ENCODE assay signal across 1 mouse cellular context in the genomic region with DNA sequence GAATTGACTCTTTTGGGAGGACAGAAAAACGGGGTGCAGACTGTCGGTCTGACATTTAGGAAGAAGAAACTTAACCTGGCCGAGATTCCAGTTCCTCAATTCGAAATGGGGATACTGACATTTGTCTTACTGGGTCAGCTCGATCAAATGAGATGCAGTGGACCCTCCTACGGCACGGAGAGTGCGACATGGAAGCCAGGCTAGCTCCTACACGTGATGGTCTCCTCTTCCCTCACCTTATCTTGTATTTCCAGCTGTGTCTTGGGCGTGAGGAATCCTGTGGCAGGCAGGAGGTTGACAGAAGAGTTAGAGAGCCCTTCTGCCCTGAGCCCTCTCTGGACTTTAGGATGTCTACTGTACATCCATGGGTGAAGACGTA.
TF ChIP-seq lines count a peak whose summit lies in the region.

No protein-coding gene starts in this region.

TF ChIP-seq in CH12.LX, 34 proteins besides CTCF, POLR2A, EP300 and RAD21 (continued from another document):
- TF ChIP-seq MAFK (IDR thresholded peaks at IDR 0.05; ENCODE audit: insufficient replicate concordance, low read length) (no peak), CHD2 (IDR thresholded peaks at IDR 0.05; ENCODE audit: low read length) (no peak)
